Mouse (Mus musculus) heart, postnatal 0 days (tissue): Measurements from ENCODE around the gene Gart. TPM values are rescaled to one million over a fixed set of nuclear protein-coding genes. Genes with fewer than 3 reads are reported as not detected.

Experiments
- ATAC-seq: fragments of 200-750 bp; cut with Nextera tagmentation; 2 replicates; pipeline ENCODE4 v1.8.0; 2017; ENCODE audit warnings: low read depth, moderate number of reproducible peaks, moderate library complexity; ENCODE audit not compliant: insufficient read depth
- DNase-seq: peaks from one replicate; pipeline ENCODE4 v3.0.0-alpha.2; 2016; ENCODE audit warnings: low spot score
- H3K27ac ChIP-seq: fragments of 300-500 bp; sonication (generic); 2 replicates; pipeline ENCODE4 v1.5.1; 2014; ENCODE audit warnings: low read depth, mild to moderate bottlenecking
- H3K27me3 ChIP-seq: fragments of 300-500 bp; sonication (generic); 2 replicates; pipeline ENCODE4 v1.6.1; 2014; ENCODE audit warnings: low read length, mixed read lengths; ENCODE audit not compliant: control insufficient read depth, insufficient read depth
- H3K36me3 ChIP-seq: fragments of 300-500 bp; sonication (generic); replicated peaks from 2 replicates; pipeline ENCODE4 v1.6.1; 2014; ENCODE audit warnings: low read length, mixed read lengths; ENCODE audit not compliant: control insufficient read depth, insufficient read depth
- H3K4me1 ChIP-seq: fragments of 300-500 bp; sonication (generic); 2 replicates; pipeline ENCODE4 v1.6.1; 2014; ENCODE audit warnings: antibody characterized with exemption; ENCODE audit not compliant: control insufficient read depth, insufficient read depth
- H3K4me2 ChIP-seq: fragments of 300-500 bp; sonication (generic); 2 replicates; pipeline ENCODE4 v1.6.1; 2014; ENCODE audit warnings: low read depth, mild to moderate bottlenecking, low read length, moderate library complexity
- H3K4me3 ChIP-seq: fragments of 300-500 bp; sonication (generic); 2 replicates; pipeline ENCODE4 v1.5.1; 2014; ENCODE audit warnings: low read depth, low read length
- H3K9ac ChIP-seq: fragments of 300-500 bp; sonication (generic); replicated peaks from 2 replicates; pipeline ENCODE4 v1.6.1; 2014; ENCODE audit warnings: low read depth, low read length, mixed read lengths
- H3K9me3 ChIP-seq: fragments of 300-500 bp; sonication (generic); replicated peaks from 2 replicates; pipeline ENCODE4 v1.6.1; 2016; ENCODE audit warnings: low read length; ENCODE audit not compliant: control insufficient read depth
- CTCF ChIP-seq: IDR thresholded peaks from 2 replicates; pipeline ENCODE4 v1.5.1; 2016; ENCODE audit warnings: antibody characterized with exemption, control low read depth, low read depth
- EP300 ChIP-seq: IDR thresholded peaks from 2 replicates; pipeline ENCODE4 v1.6.1; 2016; ENCODE audit warnings: antibody characterized with exemption, low read depth
- WGBS: fragments of 180-500 bp; shearing (Covaris S2); extraction: QIAGEN DNeasy Blood & Tissue Kit; methylation state at CpG from one replicate; pipeline ENCODE4 v1.1.7; 2014; 5-methylcytosine and 5-hydroxymethylcytosine counted together
- polyA plus RNA-seq: library from polyadenylated mRNA; unstranded; fragments of >200 nt; fragmentation: Nextera tagmentation; extraction: Ambion mirVana; gene quantifications from 2 replicates; pipeline ENCODE4 v1.2.1, GENCODE M21; 2015
- total RNA-seq: library from RNA; depleted of rRNA; stranded (reverse); fragments of >200 nt; gene quantifications from 2 replicates; pipeline ENCODE4 v1.2.3, GENCODE M21; 2014; ENCODE audit warnings: low replicate concordance

Gene Gart
- total and polyA plus RNA-seq, 2 experiments from 2014 or later, result 43.9 to 45.9 TPM

DNA sequence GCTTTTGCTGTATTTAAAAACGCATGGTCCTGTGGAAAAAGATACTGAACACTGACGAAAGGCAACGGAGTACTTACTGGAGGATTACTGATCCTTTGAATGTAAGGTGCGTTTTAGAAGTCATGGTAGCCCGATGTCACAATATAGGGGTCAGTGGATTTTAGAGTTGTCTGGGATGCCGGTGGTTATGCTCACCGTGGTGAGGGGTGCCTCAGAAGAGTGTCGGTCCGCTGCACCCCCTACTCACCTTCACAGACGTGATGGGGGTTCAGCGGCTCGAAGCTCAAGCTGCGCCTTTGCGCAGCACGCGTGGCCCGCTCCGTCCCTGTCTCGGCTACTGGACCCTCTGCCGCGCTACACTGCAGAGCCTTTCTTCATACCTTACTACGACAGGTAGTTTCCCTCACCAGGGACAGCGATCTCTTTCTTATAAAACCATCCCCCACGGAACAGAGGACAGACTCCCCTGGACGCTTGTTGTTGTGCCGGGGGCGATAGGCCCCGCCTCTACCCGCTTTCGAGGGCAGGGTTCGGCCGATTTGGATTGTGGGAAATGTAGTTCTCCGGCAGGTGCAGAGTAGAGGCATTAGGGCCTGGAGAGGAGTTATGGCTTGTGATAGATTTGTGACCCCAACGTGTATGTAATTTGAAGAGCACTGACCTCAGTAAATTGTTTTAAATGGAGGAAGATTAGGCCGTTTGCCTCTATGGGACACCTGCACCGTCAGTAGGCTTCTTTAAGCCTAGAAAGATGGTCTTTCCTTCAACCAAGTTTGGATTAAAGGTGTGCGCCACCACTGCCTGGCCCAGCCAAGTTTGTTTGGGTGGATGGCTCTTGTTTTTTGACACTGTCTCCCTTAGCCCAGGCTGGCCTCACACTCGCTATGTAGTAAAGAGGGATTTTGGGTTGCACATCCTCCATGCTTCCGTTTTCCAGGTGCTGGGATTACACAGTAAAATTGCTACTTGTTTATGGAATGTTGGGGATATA is 27.9 kb downstream of the Gart start, which contains the start of gene Dnajc28:
Gene Dnajc28, minus strand, starts transcription at position 516 of the 991 bp plus-strand sequence.
- H3K9me3 ChIP-seq, result no peaks in the 10 kb centered on the region
- H3K4me1 ChIP-seq, result no peaks in the 10 kb centered on the region
- peaks cover 31% of the 10 kb centered on the region for H3K36me3 ChIP-seq
- peak within 1 kb of the TSS; percentile 57 for H3K4me3 ChIP-seq
- DNase-seq, result peak; percentile 82
- ATAC-seq, result peak; percentile 88
- peak within 1 kb of the TSS; percentile 78 for H3K4me2 ChIP-seq
- TF ChIP-seq EP300, result no peak
- no peak for TF ChIP-seq CTCF
- WGBS, result 10% methylated on average over 39 of the region's 39 CpGs
- no peaks in the 10 kb centered on the region for H3K27me3 ChIP-seq
- H3K27ac ChIP-seq, result no peak within 1 kb of the TSS
- H3K9ac ChIP-seq, result peak within 1 kb of the TSS; percentile 56

DNA sequence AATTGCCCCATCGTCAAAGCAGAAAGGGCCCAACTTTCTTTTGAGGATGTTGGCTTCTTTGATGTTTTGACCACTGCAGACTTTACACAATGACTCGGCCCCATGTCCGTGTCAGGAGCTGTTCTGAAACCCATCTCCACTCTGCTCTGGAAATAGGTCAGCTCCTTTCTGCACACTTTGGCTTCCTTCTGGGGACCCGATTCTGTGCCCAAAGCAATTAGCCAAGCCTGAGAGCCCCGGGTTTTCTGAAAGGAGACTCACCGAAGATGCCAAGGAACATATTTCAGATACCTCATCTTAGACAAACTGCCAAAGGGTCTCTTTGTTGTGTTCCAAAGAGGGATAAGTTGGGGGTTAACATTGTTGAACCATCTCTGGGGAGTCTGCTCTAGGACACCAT is 32.2 kb downstream of the Gart start:
- 76% methylated on average over 6 of the region's 6 CpGs for WGBS
- H3K27me3 ChIP-seq, result no peaks in the 10 kb centered on the region
- DNase-seq (no peak), ATAC-seq (no peak)
- H3K9me3 ChIP-seq, result no peaks in the 10 kb centered on the region
- H3K9ac ChIP-seq, result no peak overlapping the region
- H3K4me1 ChIP-seq, result peaks cover 6% of the 10 kb centered on the region; the same call in 1 of the 2 replicates
- H3K27ac ChIP-seq, result no peak overlapping the region
- no peak overlapping the region for H3K4me3 ChIP-seq
- TF ChIP-seq EP300 (no peak), CTCF (no peak)
- H3K4me2 ChIP-seq, result no peak overlapping the region
- H3K36me3 ChIP-seq, result no peaks in the 10 kb centered on the region

DNA sequence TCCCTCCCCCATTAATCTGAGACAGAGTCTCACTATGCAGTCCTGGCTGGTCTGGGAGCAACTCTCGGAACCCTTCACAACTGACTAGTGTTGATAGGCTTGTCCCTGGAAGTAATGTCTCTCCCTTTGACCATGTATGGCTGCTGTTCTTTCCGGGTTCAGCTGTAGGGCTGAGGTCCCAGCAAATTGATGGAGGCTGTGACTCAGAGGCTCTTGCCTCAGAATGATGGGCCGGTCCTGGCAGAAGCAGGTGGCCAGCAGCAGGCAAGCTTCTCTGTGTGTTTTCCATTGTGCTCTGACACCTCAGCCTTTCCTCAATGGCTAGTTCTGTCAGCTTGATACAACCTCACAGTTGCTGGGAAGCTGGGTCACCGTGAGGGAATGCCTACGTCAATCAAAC is 34.2 kb downstream of the Gart start:
- H3K4me1 ChIP-seq, result peaks cover 6% of the 10 kb centered on the region; the same call in 1 of the 2 replicates
- no peaks in the 10 kb centered on the region for H3K36me3 ChIP-seq
- no peaks in the 10 kb centered on the region for H3K27me3 ChIP-seq
- TF ChIP-seq EP300 (no peak), CTCF (no peak)
- 55% methylated on average over 5 of the region's 5 CpGs for WGBS
- no peak overlapping the region for H3K4me2 ChIP-seq
- H3K9me3 ChIP-seq, result no peaks in the 10 kb centered on the region
- no peak for DNase-seq
- no peak for ATAC-seq
- H3K9ac ChIP-seq, result no peak overlapping the region
- H3K4me3 ChIP-seq, result no peak overlapping the region
- no peak overlapping the region for H3K27ac ChIP-seq

DNA sequence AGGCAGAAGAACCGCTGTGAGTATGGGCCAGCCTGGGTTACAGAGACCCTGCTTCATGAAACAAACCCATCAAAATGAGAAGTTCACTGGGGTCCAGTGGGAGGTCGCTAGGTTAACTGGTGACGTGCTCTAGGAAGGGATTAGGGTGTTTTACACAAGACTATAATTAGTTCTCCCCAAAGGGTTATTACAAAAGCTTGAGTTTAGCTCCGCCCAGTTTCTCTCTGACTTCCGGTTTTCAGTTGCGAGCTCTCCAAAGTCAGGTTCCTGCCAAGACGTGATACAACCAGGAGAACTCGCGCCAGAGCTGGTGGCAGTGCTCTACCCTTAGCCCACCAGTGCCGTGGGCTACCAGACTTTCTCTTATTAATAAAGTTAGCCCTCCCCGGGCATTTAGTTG is 35.5 kb downstream of the Gart start:
- Histone ChIP-seq H3K9ac (no peak overlapping the region), H3K4me3 (no peak overlapping the region), H3K27me3 (no peaks in the 10 kb centered on the region), H3K4me1 (peaks cover 6% of the 10 kb centered on the region; the same call in 1 of the 2 replicates), H3K36me3 (no peaks in the 10 kb centered on the region), H3K9me3 (no peaks in the 10 kb centered on the region), H3K27ac (no peak overlapping the region), H3K4me2 (no peak overlapping the region)
- DNase-seq, result no peak
- TF ChIP-seq CTCF (no peak), EP300 (no peak)
- WGBS, result 54% methylated on average over 11 of the region's 11 CpGs
- ATAC-seq, result no peak

DNA sequence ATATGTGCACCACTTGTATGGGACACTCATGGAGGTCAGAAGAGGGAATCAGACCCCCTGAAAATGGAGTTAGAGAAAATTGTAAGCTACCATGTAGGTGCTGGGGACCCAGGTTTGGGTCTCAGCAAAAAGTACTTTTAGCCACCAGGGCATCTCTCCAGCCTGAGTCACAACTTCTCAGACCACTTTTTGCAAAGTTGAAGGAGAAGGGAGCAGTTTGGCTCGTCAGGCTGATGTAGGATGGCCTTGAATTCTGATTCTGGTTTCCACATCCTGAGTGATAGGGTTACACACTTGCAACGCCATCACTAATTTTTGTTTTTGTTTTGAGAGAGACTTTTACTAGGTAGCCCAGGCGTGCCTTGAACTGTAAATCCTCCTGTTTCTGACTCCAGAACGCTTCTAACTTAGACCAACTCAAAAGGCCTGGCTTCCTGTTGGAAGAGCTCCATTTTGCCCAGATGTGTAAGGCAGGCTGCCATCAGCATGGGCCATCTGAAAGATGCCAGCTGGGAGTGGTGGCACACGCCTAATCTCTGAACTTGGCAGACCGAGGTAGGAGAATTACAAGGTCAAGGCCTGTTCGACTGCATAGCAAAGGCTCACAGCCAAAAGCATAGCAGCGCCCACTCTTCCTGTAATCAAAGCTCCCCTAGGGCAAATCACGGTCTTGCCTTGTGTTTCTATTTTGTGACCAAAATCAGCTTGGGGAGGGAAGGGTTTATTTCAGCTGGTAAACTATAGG is 37.1 kb downstream of the Gart start:
- H3K4me3 ChIP-seq, result no peak overlapping the region
- TF ChIP-seq CTCF (no peak), EP300 (no peak)
- 38% methylated on average over 9 of the region's 9 CpGs for WGBS
- H3K36me3 ChIP-seq, result no peaks in the 10 kb centered on the region
- H3K27ac ChIP-seq, result peak overlapping the region; percentile 49; the same call in 1 of the 2 replicates
- no peaks in the 10 kb centered on the region for H3K27me3 ChIP-seq
- peak; percentile 60 for DNase-seq
- H3K4me2 ChIP-seq, result no peak overlapping the region
- H3K9ac ChIP-seq, result no peak overlapping the region
- H3K9me3 ChIP-seq, result no peaks in the 10 kb centered on the region
- H3K4me1 ChIP-seq, result peaks cover 6% of the 10 kb centered on the region; the same call in 1 of the 2 replicates
- peak; percentile 70 for ATAC-seq
